Mouse (Mus musculus) heart, adult 2 months (tissue): ENCODE data around the gene Tshb.

Source experiments
- CTCF ChIP-seq: fragments of 200-600 bp; IDR thresholded peaks from 2 replicates; pipeline ENCODE4 v1.8.1; 2022; ENCODE audit warnings: antibody characterized with exemption, mild to moderate bottlenecking, moderate library complexity
- POLR2A ChIP-seq: fragments of 200-500 bp; IDR thresholded peaks from 2 replicates; pipeline ENCODE4 v1.6.1; 2011; ENCODE audit warnings: mild to moderate bottlenecking, low read depth, low read length, control low read depth; ENCODE audit not compliant: insufficient read depth

DNA sequence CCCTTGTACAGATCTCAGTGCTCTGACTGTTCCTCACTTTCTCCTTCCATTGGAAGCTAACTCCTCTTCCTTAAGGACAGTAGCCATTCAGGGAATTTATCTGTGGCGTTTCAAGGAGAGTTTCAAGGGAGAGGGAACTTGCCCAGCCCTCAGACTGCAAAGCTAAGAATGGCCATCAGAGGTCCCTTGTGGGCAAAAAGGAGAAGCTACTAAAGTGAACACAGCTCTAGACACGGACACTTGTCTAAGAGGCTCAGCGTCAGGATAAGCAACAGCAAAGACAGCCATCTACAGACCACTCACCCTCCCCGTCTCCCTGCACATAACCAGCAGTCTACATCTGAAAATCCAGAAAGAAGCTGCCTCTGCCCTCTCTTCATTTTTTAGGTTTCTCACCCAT lies 4.9 kb upstream of the Tshb start:
- TF ChIP-seq POLR2A (no peak), CTCF (peak; percentile 13; the same call in 1 of the 2 replicates)
